Comparison of ENCODE assay signal across 16 mouse cellular contexts in the genomic region with DNA sequence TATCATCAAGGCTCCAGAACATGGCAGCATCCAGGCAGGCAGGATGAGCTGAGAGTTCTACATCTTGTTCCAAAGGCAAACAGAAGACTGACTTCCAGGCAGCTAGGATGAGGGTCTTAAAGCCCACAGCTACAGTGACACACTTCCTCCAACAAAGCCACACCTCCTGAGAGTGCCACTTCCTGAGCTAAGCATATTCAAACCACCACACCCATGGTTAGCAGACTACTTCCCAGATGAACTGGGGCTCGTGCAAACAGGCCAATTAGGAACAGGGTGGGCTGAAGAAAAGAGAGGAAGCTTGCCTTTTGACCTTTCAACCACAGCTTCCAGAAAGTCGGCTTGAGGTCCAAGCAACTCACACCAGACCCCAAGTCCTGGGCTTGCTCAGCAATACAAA.
DNase-seq lines count a peak whose midpoint lies in the region; ATAC-seq and TF ChIP-seq lines count a peak whose summit lies in the region.
"Had no signal": no experiment of that assay in that cellular context is flagged by ENCODE, and none has a peak within 500 bp of the region (broad histone marks: within the 10 kb centered on the region; RNA-seq: fewer than 3 reads in every experiment).

No protein-coding gene starts in this region.

- WGBS in liver, embryonic 12.5 days (ENCODE audit: insufficient replicate concordance), result 11% methylated on average over 2 of the region's 2 CpGs
- 10% methylated on average over 2 of the region's 2 CpGs for WGBS in thymus, adult 2 months

- H3K27ac ChIP-seq in liver, embryonic 12.5 days, result no peak overlapping the region
- H3K27ac ChIP-seq in thymus, adult 2 months (ENCODE audit: control insufficient read depth, insufficient read depth, low read length), result no peak overlapping the region
- H3K27ac ChIP-seq: left cerebral cortex, adult 2 months; liver, embryonic 14.5 days; stomach, embryonic 15.5 days had no signal

- no peak overlapping the region for H3K9ac ChIP-seq in liver, embryonic 12.5 days
- H3K9ac ChIP-seq: liver, embryonic 14.5 days; stomach, embryonic 15.5 days had no signal

- no peak overlapping the region for H3K4me3 ChIP-seq in liver, embryonic 12.5 days
- no peak overlapping the region for H3K4me3 ChIP-seq in thymus, adult 2 months (ENCODE audit: control insufficient read depth, insufficient read depth, low read length)
- H3K4me3 ChIP-seq: left cerebral cortex, adult 2 months; stomach, embryonic 15.5 days had no signal

- no peak for DNase-seq in liver
- DNase-seq in thymus, adult 2 months, result peak; percentile 48
- no peak for DNase-seq in ovary, postnatal 36 days (ENCODE audit: low spot score)
- no peak for DNase-seq in right cerebral cortex, postnatal 36 days (ENCODE audit: low spot score in 2 of 2)
- DNase-seq: cerebellum, postnatal 14 days; kidney, postnatal 25 days; midbrain, embryonic 14.5 days had no signal

- H3K4me2 ChIP-seq in liver, embryonic 12.5 days, result no peak overlapping the region
- H3K4me2 ChIP-seq: heart, embryonic 11.5 days; stomach, embryonic 15.5 days had no signal

- ATAC-seq in liver, embryonic 12.5 days, result 0 out of 2 replicates have a peak, but pooled peaks have one; percentile 30
- peak; percentile 39 for ATAC-seq in CD4-positive, CD25-positive, alpha-beta regulatory T cell, adult 4 months
- ATAC-seq in inflammation-experienced regulatory T-cells, adult 6 months, result peak; percentile 41
- no peak for ATAC-seq in erythroid progenitor cell, adult 5-6 weeks (replicated peaks; ENCODE audit: low FRiP score, poor library complexity, severe bottlenecking)
- ATAC-seq: hindbrain, embryonic 16.5 days had no signal

- no peaks in the 10 kb centered on the region for H3K9me3 ChIP-seq in liver, embryonic 12.5 days (replicated peaks)
- H3K9me3 ChIP-seq: stomach, embryonic 15.5 days had no signal

- TF ChIP-seq CTCF in thymus, adult 2 months (IDR thresholded peaks at IDR 0.05; ENCODE audit: borderline replicate concordance, control insufficient read depth, extremely low read depth, insufficient read depth, low read length, poor library complexity), result no peak

- TF ChIP-seq POLR2A in thymus, adult 2 months (IDR thresholded peaks at IDR 0.05; ENCODE audit: control insufficient read depth, extremely low read depth, insufficient read depth, low read length, poor library complexity), result no peak

- H3K4me1 ChIP-seq in liver, embryonic 12.5 days, result peaks cover 26% of the 10 kb centered on the region
- peaks cover 55% of the 10 kb centered on the region for H3K4me1 ChIP-seq in thymus, adult 2 months (replicated peaks; ENCODE audit: control insufficient read depth, insufficient read depth, low read length)
- H3K4me1 ChIP-seq: stomach, embryonic 15.5 days had no signal

- no peaks in the 10 kb centered on the region for H3K36me3 ChIP-seq in liver, embryonic 12.5 days
- no peaks in the 10 kb centered on the region for H3K36me3 ChIP-seq in thymus, adult 2 months (ENCODE audit: control insufficient read depth, insufficient read depth, low read length)
- H3K36me3 ChIP-seq: stomach, embryonic 15.5 days had no signal

- H3K27me3 ChIP-seq in liver, embryonic 12.5 days (replicated peaks), result no peaks in the 10 kb centered on the region
- H3K27me3 ChIP-seq in thymus, adult 2 months (ENCODE audit: control insufficient read depth, insufficient read depth, low read length), result no peaks in the 10 kb centered on the region
- H3K27me3 ChIP-seq: stomach, embryonic 15.5 days had no signal
